Mouse (Mus musculus) spleen, postnatal 4 days (tissue): ENCODE measurements around the gene Pkp2.
"Not testable (repeated sequence)": the region's sequence is repeated elsewhere in the genome, so short reads cannot be mapped to it uniquely, and the experiment has no call there.

Experiments used
- DNase-seq, 2 experiments: peaks; one replicate each; pipeline ENCODE4 v3.0.0; 2022; ENCODE audit warnings: low spot score in 2 of 2

Gene Pkp2

GRCm38 (mm10) chr16:16213079-16213760, at the start of gene Pkp2:
Pkp2 (plus strand) TSS chr16:16213318.
- DNase-seq: peak; percentile 37 to 65

GRCm38 (mm10) chr16:16197374-16197773, 15.7 kb upstream of the Pkp2 start:
- no peak for DNase-seq

DNA sequence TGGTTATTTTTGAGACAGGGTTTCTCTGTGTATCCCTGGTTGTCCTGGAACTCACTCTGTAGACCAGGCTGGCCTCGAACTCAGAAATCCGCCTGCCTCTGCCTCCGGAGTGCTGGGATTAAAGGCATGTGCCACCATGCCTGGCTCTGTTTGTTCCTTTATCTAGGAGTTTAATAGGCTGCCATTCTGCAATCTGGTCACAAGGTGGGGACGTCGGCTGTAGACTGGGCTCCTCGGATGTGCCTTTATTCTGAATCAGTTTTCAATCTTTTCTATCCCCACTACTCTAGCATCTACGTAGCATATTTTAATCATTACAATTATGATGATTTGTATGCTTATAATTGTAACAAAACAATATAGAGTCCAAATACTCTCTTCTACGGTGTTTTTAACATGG, 11.1 kb upstream of the Pkp2 start:
- not testable (repeated sequence) for DNase-seq

DNA sequence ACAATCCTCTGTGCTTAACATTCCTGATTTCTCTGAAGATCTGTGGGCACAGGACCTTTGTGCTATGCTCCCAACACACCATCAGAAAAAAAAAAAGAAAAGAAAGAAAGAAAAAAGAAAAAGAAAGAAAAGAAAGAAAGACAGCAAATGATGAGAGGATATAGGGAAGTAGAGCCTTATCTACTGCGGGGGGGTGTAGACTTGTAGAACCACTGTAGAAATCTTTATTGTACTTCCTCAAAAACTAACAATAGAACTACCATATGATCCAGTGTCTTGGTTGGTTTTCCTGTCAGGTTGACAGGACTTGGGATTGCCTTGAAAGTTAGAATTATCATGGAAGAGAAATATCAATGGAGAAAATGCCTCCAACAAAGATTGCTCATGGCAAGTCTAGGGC, 8.5 kb upstream of the Pkp2 start:
- no peak for DNase-seq

DNA sequence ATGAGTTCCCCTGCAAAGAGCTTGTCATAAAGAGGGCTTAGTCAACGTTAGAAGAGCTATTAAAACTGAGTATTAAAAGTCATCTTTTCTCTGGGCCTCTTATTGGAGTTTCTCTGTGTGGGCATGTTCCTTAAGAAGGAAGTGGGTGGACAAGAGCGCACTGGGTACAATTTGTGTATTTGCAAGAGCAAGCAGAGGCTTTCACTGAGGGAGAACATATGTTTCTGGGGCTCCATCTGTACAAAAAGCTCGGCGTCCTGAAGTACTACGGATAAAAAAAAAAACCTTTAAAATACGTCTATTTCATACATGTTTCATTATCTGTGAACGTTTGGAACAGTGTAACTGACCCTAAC, 417 bp upstream of the Pkp2 start:
- no peak for DNase-seq

- no peak for DNase-seq
Measured at GRCm38 (mm10) chr16:16213761-16214305, 715 bp downstream of the Pkp2 start.

- no peak for DNase-seq
Measured at GRCm38 (mm10) chr16:16215645-16216387, 2.7 kb downstream of the Pkp2 start.

DNA sequence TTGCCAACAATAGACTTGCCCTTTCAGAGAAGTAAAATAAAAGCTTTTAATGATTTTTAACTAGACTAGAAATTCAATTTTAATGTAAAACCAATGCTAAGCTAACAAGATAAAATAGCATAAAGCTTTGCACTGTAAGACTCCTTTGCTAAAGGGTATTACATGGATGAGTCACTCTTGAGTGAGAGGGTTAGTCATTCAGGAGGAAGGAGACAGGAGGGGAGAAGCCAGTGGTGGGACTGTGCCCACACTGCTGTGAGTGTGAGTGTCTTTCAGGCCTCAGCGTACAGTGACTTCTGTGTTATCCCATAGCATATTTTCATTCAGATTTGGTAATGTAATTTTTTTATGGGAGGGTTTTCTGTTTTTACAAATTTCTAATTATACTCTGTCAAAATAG, 3.8 kb downstream of the Pkp2 start:
- DNase-seq: no peak

GRCm38 (mm10) chr16:16219835-16220234, 6.7 kb downstream of the Pkp2 start:
- DNase-seq: no peak

DNA sequence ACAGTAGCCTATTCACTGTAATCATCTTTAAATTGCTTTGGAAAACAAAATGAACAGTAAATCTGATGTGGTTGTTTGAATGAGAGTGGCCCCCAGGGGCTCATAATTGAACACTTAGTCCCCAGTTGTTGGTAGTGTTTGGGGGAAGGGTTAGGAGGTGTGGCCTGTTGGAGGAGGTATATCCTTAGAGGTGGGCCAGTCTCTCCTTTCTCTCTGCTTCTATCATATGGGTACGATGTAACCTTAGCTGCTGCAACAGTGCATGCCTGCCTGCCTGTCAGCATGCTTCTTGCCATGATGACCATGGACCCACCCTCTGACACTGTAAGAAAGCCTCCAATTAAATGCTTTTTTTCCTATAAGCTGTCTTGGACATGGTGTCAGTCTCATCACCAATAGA, 9.5 kb downstream of the Pkp2 start:
- no peak for DNase-seq

DNA sequence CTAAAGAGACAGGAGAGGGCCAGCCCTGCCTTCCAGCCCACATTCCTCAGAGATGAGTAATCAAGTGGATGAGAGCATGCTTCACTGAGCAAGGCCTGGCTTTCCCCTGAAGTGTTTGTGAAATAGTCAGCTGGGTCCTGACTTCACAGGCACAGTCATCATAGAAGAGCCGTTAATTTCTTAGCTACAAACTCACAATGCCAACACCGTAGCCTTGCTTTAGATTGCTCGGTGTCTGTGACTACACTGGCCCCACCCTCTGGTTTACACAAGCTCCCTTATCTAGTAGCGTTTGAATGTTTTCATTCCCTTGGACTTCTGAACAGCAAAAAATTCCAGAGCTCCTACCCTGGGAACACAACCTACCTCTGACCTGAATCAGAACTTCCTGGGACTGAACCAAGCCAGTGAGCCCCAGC, 11.4 kb downstream of the Pkp2 start:
- no peak for DNase-seq

GRCm38 (mm10) chr16:16225828-16226227, 12.7 kb downstream of the Pkp2 start:
- no peak for DNase-seq

DNA sequence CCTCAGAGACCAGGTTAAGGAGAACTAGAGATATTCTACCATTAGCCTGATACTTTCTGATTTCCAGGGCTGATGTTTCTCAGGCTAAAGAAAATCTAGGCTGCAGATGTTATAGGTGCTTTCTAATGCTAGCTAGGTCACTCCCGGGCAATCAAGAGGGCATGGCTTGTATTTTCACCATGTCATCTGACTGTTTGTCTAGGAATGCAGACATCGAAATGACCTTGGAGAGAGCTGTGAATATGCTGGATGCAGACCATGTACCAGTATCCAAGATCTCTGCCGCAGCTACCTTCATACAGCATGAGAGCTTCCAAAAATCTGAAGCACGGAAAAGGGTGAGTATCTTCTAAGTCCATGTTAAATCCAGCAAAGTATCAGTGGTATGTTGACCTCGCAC, 17.3 kb downstream of the Pkp2 start:
- no peak for DNase-seq

GRCm38 (mm10) chr16:16233919-16234318, 20.8 kb downstream of the Pkp2 start:
- DNase-seq: no peak

GRCm38 (mm10) chr16:16236681-16237080, 23.6 kb downstream of the Pkp2 start:
- not testable (repeated sequence) for DNase-seq

- DNase-seq: no peak
Measured at GRCm38 (mm10) chr16:16238356-16238755, 25.2 kb downstream of the Pkp2 start.

DNA sequence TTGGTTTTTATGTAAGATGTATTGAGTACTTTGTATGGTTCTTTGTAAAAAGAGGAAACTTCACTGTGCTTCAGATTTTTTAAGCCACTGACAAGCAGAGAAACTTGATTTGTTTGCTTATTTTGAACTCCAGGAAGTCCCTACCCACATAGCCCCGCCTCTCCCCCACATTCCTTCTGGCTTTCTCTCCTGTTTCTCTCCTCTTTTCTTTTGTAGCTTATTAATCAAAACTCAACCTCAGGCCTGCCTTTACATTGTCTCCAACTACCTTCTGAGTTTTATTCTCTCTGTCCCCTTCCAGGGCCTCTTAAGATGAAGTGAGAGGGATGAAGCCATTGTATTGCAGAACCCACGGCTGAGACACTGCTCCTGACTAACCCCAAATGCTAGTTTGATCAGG, 31.6 kb downstream of the Pkp2 start:
- no peak for DNase-seq

DNA sequence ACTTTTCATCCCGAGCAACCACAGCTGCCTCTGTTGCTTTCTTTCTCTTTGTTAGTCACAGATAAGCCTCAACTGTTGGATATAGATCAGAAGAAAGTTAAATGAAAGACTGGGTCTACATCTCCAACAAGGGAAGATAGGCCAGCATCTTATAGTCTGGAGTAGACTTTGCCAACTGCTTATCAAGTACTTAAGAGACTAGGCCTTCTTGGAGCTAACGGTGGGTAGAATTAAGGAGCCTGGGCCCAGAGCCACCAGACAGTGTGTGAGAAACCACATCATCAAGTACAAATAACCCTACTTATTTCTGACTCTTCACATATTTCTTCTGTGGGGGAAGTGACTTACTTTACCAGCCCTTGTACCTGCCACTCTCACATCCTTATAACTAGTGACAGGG, 37.4 kb downstream of the Pkp2 start:
- DNase-seq: no peak

GRCm38 (mm10) chr16:16253326-16254074, 40.4 kb downstream of the Pkp2 start:
- DNase-seq: no peak

- no peak for DNase-seq
Measured at GRCm38 (mm10) chr16:16255217-16255616, 42.1 kb downstream of the Pkp2 start.

- DNase-seq: no peak
Measured at GRCm38 (mm10) chr16:16255874-16256273, 42.8 kb downstream of the Pkp2 start.

- no peak for DNase-seq
Measured at GRCm38 (mm10) chr16:16256672-16257071, 43.6 kb downstream of the Pkp2 start.
